Mouse (Mus musculus): ENCODE results near the gene Foxo3.

DNA sequence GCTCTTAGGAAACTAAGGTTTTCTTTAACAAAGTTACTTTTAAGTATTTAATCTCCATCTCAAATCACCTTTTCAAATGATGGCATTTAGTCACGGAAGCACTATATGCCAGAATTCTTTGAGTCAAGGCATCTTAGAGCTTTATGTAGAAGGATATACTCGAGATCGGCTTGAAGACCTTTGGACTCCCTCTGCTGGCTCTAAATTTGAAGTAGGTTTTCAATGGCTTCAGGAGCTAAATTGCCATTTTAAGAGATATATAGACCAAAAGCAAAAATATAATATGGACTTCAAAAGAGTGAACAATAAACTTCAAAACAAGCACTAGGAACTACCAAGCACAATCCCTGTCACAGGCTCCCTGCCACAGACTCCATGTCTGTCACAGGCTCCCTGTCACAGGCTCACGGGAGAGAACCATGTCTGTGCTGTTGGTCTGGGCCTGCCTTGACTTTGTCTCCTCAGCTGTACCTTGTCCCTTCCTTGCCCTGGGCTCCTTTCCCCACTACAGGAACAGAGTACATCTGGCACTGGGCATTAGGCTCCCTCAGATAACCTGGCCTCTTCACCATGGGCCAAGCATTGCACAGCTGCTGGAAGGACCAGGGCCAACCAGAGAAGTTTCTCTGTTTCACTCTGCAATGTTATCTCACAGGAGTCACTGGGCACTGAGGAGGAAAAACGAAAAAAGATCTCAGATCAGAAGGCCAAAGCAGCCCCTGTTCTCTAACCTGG is 8.6 kb downstream of the Foxo3 start:
- TF ChIP-seq CTCF (IDR thresholded peaks at IDR 0.05; ENCODE audit: low read depth) (peak; percentile 12; the same call in 1 of the 2 replicates), EP300 (IDR thresholded peaks at IDR 0.05; ENCODE audit: low read depth) (no peak)
